Mouse (Mus musculus) brain, embryonic 14.5 days (tissue): Measurements from ENCODE around the gene S1pr3. TPM values are rescaled to one million over a fixed set of nuclear protein-coding genes. Genes with fewer than 3 reads are reported as not detected.

Experiments used
- DNase-seq: peaks from one replicate; pipeline ENCODE4 v3.0.0-alpha.2; 2011; ENCODE audit warnings: low read depth
- CTCF ChIP-seq: fragments of 200-500 bp; IDR thresholded peaks from 2 replicates; pipeline ENCODE4 v1.5.1; 2012; ENCODE audit warnings: inconsistent platforms, mild to moderate bottlenecking, moderate library complexity, borderline replicate concordance; ENCODE audit not compliant: insufficient read depth, insufficient read length; ENCODE audit errors: extremely low read depth
- POLR2A ChIP-seq: fragments of 200-500 bp; IDR thresholded peaks from 2 replicates; pipeline ENCODE4 v1.6.1; 2012; ENCODE audit warnings: mild to moderate bottlenecking, inconsistent platforms, borderline replicate concordance; ENCODE audit not compliant: poor library complexity, insufficient read depth, insufficient read length, severe bottlenecking; ENCODE audit errors: extremely low read depth
- polyA plus RNA-seq: library from polyadenylated mRNA; depleted of rRNA; stranded (reverse); fragments of >200 nt; gene quantifications from 2 replicates; pipeline ENCODE4 v1.2.3, GENCODE M21; 2012; rRNA removed

Gene S1pr3
- polyA plus RNA-seq, result 8.2 and 12.8 TPM in 2 replicates

DNA sequence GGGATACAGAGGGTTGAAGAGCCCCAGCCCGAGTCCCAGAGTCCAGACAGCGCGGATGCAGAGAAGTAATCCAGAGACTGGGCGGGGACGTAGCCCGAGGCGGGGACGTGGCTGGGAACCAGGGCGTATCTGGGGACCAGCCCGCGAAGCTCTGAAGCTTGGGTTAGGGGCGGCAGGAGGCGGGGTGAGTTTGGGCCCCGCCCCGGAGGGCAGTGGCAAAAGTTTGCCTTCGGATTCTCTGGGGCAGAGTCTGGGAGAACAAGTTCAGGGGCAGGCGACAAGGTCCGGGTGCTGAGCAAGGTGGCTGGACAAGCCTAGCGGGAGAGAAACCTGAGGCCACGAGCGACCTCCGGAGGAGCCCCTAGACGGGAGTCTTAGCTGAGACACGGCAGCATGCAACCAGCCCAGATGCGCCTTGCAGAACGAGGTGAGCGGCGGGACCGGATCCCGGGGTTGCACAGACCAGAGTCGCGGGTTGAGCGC, at the start of gene S1pr3:
S1pr3 (plus strand) TSS at position 121 of the 483 bp plus-strand sequence.
- TF ChIP-seq POLR2A (no peak), CTCF (no peak)
- peak; percentile 72 for DNase-seq

DNA sequence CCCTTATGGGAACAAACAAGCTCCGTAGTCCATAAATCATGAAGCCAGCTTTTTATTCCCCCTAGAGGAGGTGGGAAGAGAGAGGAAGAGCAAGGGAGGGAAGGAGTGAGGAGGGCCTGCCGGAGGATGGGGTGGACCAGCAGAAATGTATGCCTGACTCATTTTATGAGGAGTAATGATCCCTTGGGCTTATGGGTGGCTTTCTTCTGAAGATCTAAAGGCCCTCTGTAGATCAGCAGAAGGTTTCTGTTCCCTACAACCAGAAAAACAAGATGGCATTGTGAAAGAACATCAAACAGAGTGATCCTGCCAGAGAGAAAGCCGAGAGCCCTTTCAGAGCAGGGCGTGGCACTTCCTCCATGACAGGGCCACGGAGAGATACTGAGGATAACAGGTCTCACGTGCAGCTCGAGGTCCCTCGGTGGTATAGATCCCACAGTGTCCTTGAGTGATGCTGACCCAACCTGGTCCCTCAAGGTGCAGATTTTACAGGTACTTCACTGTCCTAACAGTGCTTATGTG, 47.9 kb upstream of the S1pr3 start:
- TF ChIP-seq CTCF (no peak), POLR2A (no peak)
- no peak for DNase-seq

DNA sequence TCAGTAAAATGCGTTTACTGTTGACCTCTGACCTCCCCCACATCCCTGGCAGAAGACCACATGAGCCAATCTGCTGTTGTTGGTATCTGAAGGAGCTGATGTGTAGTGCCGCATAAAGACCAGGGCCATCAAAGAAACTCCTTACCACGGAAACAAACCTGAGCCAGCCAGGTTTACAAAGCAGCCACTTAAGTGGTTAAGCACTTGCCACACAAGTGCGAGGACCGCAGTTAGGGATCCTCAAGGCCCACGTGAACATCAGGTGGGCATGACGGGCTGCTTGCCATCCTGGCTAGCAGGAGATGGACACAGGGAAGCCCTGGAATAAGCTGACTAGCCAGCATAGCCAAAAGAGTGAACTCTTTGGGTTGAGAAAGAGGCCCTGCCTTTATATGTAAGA, 45.0 kb upstream of the S1pr3 start:
- TF ChIP-seq CTCF (no peak), POLR2A (no peak)
- DNase-seq, result no peak

DNA sequence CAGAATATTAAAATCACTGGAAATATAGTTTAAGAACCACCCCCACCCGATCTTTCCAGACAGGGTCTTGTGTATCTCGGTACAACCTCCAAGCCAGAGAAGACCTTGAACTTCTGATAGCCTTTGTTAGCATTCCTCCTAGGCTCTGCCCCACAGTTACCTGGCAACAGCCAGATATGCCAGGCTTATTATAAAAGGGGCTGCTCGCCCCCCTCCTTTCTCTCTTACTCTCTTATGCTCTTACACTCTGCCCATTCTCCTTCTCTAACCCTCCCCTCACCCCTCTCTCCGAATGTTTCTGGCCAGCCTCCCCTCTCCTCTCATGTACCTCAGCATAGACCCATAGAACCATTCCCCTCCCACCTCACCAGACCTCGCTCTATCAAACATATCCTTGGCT, 44.5 kb upstream of the S1pr3 start:
- DNase-seq, result no peak
- TF ChIP-seq POLR2A (no peak), CTCF (no peak)

DNA sequence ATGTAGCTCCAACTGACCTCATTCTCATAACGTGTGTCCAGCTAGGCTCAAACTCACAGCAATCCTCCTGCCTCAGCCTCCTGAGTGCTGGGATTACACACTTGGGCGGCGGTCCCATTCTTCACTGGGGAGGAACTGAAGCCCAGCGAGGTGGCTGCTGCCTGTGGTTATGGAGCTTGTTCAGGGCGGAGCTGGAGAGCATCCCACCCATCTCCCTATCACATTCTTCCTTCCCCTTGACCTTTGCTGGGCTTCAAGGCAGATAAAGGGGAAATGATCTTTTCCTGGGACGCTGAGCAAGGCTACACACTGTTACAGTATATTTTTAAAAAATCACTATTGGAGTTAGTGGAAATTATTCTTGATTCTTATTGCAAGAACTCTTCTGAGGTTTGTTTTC, 43.2 kb upstream of the S1pr3 start:
- DNase-seq, result no peak

DNA sequence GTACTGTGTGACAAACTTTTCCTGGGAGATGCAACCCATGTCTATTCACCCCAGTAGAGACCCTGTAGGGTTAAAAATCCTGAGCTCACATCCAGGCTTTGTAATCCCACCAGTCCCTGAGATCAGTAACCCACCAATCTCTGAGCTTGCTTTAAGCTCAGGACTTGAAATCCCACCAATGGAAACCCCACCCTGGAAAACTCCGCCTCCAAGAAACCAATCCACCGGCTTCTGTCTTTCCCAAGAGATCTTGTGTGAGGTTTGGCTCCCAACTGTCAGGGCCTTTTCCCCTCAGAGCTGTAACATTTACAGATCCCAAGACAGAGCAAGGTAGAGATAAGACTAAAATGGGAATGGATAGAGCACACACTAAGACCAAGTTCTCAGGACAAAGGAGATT, 40.1 kb upstream of the S1pr3 start:
- no peak for DNase-seq
- TF ChIP-seq POLR2A (no peak), CTCF (no peak)

More for the DNA sequence above, 43.2 kb upstream of the S1pr3 start:
- TF ChIP-seq CTCF, result no peak
- TF ChIP-seq POLR2A, result no peak

DNA sequence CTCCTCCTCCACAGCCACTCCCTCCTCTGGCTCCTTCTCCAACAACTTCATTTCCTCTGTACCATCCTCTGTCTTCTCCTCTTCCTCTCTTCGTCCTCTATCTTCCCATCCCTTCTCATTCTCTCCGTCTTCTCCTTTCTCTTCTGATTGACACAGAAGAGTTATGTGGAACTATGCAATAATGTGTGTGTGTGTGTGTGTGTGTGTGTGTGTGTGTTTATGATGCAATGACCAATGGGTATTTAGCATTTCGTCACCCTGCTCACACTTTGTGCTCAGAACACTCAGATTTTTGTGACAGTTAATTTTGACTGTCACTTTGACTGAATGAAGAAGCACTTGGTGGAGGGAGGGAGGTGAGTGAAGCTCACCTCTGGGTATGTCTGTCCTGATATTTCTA, 39.1 kb upstream of the S1pr3 start:
- TF ChIP-seq CTCF (no peak), POLR2A (no peak)
- no peak for DNase-seq

DNA sequence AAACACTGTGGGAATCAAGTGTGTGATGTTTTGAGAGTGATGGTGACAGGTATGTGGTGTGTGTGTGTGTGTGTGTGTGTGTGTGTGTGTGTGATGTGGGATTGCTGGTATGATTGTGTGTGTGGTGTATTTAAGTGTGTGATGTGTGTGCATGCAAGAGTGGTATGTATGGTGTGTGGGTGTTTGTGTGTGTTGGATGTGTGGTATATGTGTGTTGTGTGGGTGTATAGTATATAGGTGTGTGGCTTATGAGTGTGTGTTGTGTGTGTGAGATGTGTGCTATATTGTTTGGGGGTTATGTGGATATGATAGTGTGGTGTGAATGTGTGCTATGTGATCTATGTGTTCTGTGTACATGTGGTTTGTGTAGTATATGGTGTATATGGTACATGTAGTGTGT, 35.4 kb upstream of the S1pr3 start:
- DNase-seq, result no peak
- TF ChIP-seq CTCF (no peak), POLR2A (no peak)

DNA sequence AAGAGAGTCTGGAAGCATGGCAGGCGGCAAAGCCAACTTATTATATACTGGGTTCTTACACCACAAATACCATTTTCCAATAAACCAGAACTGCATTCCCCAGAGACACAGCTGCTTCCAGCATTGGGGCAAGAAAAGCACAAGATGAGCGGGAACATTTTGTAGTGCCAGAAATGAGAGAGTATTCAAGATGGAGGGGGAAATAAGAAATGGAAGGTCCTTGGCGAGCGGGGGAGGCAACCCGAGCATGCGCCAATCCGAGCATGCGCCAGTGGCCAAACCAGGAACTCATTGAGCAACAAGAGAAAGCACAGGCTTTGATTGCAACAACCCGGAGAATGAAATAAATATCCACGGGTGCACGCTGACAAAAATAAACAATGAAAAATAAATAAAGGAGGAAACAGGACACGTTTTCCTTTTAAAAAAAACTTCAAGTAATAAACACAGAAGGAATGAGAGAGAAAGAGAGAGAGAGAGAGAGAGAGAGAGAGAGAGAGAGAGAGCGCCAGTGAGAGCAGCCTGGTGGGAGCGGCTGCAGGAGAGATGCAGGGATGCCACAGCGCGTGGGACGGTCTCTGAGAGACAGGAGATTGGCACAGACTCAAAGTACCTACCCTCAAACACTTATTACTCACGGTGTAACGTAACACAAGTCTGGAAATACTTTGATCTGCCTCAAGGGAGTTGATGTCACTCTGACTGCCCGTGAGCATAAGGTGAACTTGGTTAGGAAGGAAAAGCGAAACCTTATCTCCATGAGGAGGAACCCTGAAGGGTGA, 34.2 kb upstream of the S1pr3 start:
- no peak for TF ChIP-seq POLR2A
- no peak for TF ChIP-seq CTCF

DNA sequence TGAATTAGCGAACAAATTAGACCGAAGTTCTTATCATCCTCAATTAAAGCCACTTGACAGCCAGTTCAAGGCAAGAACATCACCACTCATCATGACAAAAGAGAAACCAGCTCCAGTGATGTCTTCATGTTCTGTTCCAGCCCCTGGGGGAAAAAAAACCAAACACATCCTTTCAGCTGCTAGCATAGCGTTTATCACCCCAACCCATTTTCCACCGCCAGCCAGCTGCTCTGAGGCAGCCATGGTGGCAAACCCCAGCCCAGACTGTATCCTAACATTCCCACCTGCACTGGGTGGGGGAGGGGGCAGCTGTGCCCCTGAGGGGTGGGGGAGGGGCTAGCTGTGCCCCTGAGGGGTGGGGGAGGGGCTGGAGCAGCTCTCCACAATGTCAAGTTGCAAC, 30.3 kb upstream of the S1pr3 start:
- peak; percentile 58 for DNase-seq
- TF ChIP-seq POLR2A, result no peak
- TF ChIP-seq CTCF, result no peak

More for the DNA sequence above, 34.2 kb upstream of the S1pr3 start:
- no peak for DNase-seq

DNA sequence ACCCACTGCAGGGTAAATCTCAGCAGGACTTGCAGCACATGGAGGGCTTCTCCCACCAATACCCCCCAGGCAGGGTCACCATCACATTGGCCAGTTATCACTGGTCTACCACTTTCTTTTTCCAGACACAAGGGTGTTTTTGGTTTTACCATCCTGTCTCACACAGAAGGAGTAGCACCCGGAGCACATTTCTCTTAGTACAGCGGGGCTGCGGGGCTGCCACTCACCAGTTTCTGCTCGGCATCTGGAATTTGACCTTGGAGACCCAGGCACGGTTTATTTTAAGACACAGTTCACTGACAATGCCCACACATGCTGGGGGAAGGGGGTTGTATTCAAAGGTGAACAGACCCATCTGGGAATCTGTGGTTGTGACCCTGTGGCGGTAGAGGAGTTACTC, 28.8 kb upstream of the S1pr3 start:
- no peak for TF ChIP-seq CTCF
- TF ChIP-seq POLR2A, result no peak
- no peak for DNase-seq

DNA sequence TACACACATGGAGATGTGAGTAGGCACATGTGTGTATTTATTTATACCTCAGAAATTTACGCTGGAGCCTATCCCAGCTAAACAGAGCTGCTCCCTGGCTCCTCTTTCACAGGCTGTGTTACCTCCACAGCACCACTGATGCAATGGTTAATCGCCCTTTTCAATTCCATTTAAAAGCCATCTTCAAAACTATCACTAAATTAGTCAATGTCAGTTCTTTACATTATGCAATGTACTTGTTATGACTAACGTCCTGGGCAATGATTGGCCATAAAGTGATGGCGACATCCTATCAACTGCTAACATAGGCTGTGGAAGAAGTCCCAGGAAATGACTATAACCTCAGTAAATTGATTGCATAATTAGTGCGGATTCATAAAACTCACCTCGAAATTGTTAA, 26.9 kb upstream of the S1pr3 start:
- TF ChIP-seq CTCF (no peak), POLR2A (no peak)
- DNase-seq, result no peak
